Mouse (Mus musculus): ENCODE results near the gene Tlcd2. TPM values are rescaled to one million over a fixed set of nuclear protein-coding genes. Genes with fewer than 3 reads are reported as not detected.

The Tlcd2 gene
- polyA plus RNA-seq, 1 experiment, result 78.8 TPM

- H3K4me3 ChIP-seq (ENCODE audit: low read depth, low read length), result no peak overlapping the region
- WGBS, result 81% methylated on average over 3 of the region's 3 CpGs
- no peak overlapping the region for H3K27ac ChIP-seq (ENCODE audit: insufficient read depth, low read depth, low read length)
- H3K36me3 ChIP-seq (ENCODE audit: control insufficient read depth, insufficient read depth, low read length), result peaks cover 53% of the 10 kb centered on the region
- peaks cover 5% of the 10 kb centered on the region; the same call in 1 of the 2 replicates for H3K4me1 ChIP-seq (ENCODE audit: control insufficient read depth, insufficient read depth, insufficient read length, low read length)
- no peak for TF ChIP-seq POLR2A (IDR thresholded peaks at IDR 0.05; ENCODE audit: low read depth, low read length)
- TF ChIP-seq CTCF (IDR thresholded peaks at IDR 0.05; ENCODE audit: extremely low read depth, insufficient read length, insufficient replicate concordance, low read depth, low read length), result no peak
- no peaks in the 10 kb centered on the region for H3K27me3 ChIP-seq (ENCODE audit: control insufficient read depth, insufficient read depth, low read length)
These were observed 12.9 kb upstream of the Tlcd2 start for GRCm38 (mm10) chr11:75448575-75448974.

GRCm38 (mm10) chr11:75449695-75450094 lies 11.8 kb upstream of the Tlcd2 start:
- H3K27me3 ChIP-seq (ENCODE audit: control insufficient read depth, insufficient read depth, low read length), result no peaks in the 10 kb centered on the region
- H3K36me3 ChIP-seq (ENCODE audit: control insufficient read depth, insufficient read depth, low read length), result peaks cover 49% of the 10 kb centered on the region
- peaks cover 11% of the 10 kb centered on the region; the same call in 1 of the 2 replicates for H3K4me1 ChIP-seq (ENCODE audit: control insufficient read depth, insufficient read depth, insufficient read length, low read length)
- H3K4me3 ChIP-seq (ENCODE audit: low read depth, low read length), result no peak overlapping the region
- TF ChIP-seq POLR2A (IDR thresholded peaks at IDR 0.05; ENCODE audit: low read depth, low read length) (no peak), CTCF (IDR thresholded peaks at IDR 0.05; ENCODE audit: extremely low read depth, insufficient read length, insufficient replicate concordance, low read depth, low read length) (no peak)
- 79% methylated on average over 7 of the region's 7 CpGs for WGBS
- no peak overlapping the region for H3K27ac ChIP-seq (ENCODE audit: insufficient read depth, low read depth, low read length)

- Histone ChIP-seq H3K4me3 (ENCODE audit: low read depth, low read length) (no peak overlapping the region), H3K4me1 (ENCODE audit: control insufficient read depth, insufficient read depth, insufficient read length, low read length) (peaks cover 18% of the 10 kb centered on the region; the same call in 1 of the 2 replicates), H3K27me3 (ENCODE audit: control insufficient read depth, insufficient read depth, low read length) (no peaks in the 10 kb centered on the region), H3K36me3 (ENCODE audit: control insufficient read depth, insufficient read depth, low read length) (peaks cover 45% of the 10 kb centered on the region), H3K27ac (ENCODE audit: insufficient read depth, low read depth, low read length) (no peak overlapping the region)
- TF ChIP-seq CTCF (IDR thresholded peaks at IDR 0.05; ENCODE audit: extremely low read depth, insufficient read length, insufficient replicate concordance, low read depth, low read length), result no peak
- no peak for TF ChIP-seq POLR2A (IDR thresholded peaks at IDR 0.05; ENCODE audit: low read depth, low read length)
- 84% methylated on average over 8 of the region's 8 CpGs for WGBS
These were observed 11.1 kb upstream of the Tlcd2 start for GRCm38 (mm10) chr11:75450304-75450908.

GRCm38 (mm10) chr11:75450936-75451335 lies 10.6 kb upstream of the Tlcd2 start:
- TF ChIP-seq POLR2A (IDR thresholded peaks at IDR 0.05; ENCODE audit: low read depth, low read length), result no peak
- Histone ChIP-seq H3K27ac (ENCODE audit: insufficient read depth, low read depth, low read length) (no peak overlapping the region), H3K36me3 (ENCODE audit: control insufficient read depth, insufficient read depth, low read length) (peaks cover 39% of the 10 kb centered on the region), H3K27me3 (ENCODE audit: control insufficient read depth, insufficient read depth, low read length) (no peaks in the 10 kb centered on the region), H3K4me3 (ENCODE audit: low read depth, low read length) (no peak overlapping the region), H3K4me1 (ENCODE audit: control insufficient read depth, insufficient read depth, insufficient read length, low read length) (peaks cover 18% of the 10 kb centered on the region; the same call in 1 of the 2 replicates)
- 92% methylated on average over 15 of the region's 15 CpGs for WGBS

- H3K27ac ChIP-seq (ENCODE audit: insufficient read depth, low read depth, low read length), result no peak overlapping the region
- WGBS, result 92% methylated on average over 8 of the region's 8 CpGs
- no peaks in the 10 kb centered on the region for H3K27me3 ChIP-seq (ENCODE audit: control insufficient read depth, insufficient read depth, low read length)
- H3K36me3 ChIP-seq (ENCODE audit: control insufficient read depth, insufficient read depth, low read length), result peaks cover 34% of the 10 kb centered on the region
- TF ChIP-seq POLR2A (IDR thresholded peaks at IDR 0.05; ENCODE audit: low read depth, low read length) (no peak), CTCF (IDR thresholded peaks at IDR 0.05; ENCODE audit: extremely low read depth, insufficient read length, insufficient replicate concordance, low read depth, low read length) (no peak)
- no peak overlapping the region for H3K4me3 ChIP-seq (ENCODE audit: low read depth, low read length)
- H3K4me1 ChIP-seq (ENCODE audit: control insufficient read depth, insufficient read depth, insufficient read length, low read length), result peaks cover 18% of the 10 kb centered on the region; the same call in 1 of the 2 replicates
These were observed 9.4 kb upstream of the Tlcd2 start for GRCm38 (mm10) chr11:75452081-75452480.

GRCm38 (mm10) chr11:75452812-75453557 lies 8.5 kb upstream of the Tlcd2 start:
- Histone ChIP-seq H3K4me3 (ENCODE audit: low read depth, low read length) (no peak overlapping the region; the same call in 1 of the 2 replicates), H3K27ac (ENCODE audit: insufficient read depth, low read depth, low read length) (no peak overlapping the region), H3K27me3 (ENCODE audit: control insufficient read depth, insufficient read depth, low read length) (no peaks in the 10 kb centered on the region), H3K4me1 (ENCODE audit: control insufficient read depth, insufficient read depth, insufficient read length, low read length) (peaks cover 18% of the 10 kb centered on the region; the same call in 1 of the 2 replicates), H3K36me3 (ENCODE audit: control insufficient read depth, insufficient read depth, low read length) (peaks cover 26% of the 10 kb centered on the region)
- TF ChIP-seq CTCF (IDR thresholded peaks at IDR 0.05; ENCODE audit: extremely low read depth, insufficient read length, insufficient replicate concordance, low read depth, low read length), result no peak
- no peak for TF ChIP-seq POLR2A (IDR thresholded peaks at IDR 0.05; ENCODE audit: low read depth, low read length)
- WGBS, result 92% methylated on average over 31 of the region's 31 CpGs

Measured in small intestine, adult 2 months (tissue).